Mouse (Mus musculus) spleen, adult 12 weeks (tissue): ENCODE measurements around the gene Ccnd3.

ENCODE experiments used
- DNase-seq: peaks from one replicate; pipeline ENCODE4 v3.0.0; 2022; ENCODE audit warnings: low spot score

Ccnd3 gene

GRCm38 (mm10) chr17:47551049-47551448 lies 46.2 kb downstream of the Ccnd3 start:
- DNase-seq = no peak

- no peak for DNase-seq
Observed at GRCm38 (mm10) chr17:47552994-47553393, 48.1 kb downstream of the Ccnd3 start.

GRCm38 (mm10) chr17:47554621-47555020 lies 49.8 kb downstream of the Ccnd3 start:
- DNase-seq = no peak

GRCm38 (mm10) chr17:47557179-47557578 lies 52.3 kb downstream of the Ccnd3 start:
- DNase-seq = no peak

GRCm38 (mm10) chr17:47559726-47560125 lies 54.9 kb downstream of the Ccnd3 start:
- no peak for DNase-seq

- no peak for DNase-seq
Observed at GRCm38 (mm10) chr17:47562875-47563274, 58.0 kb downstream of the Ccnd3 start.

- DNase-seq = no peak
Observed at GRCm38 (mm10) chr17:47564612-47565011, 59.8 kb downstream of the Ccnd3 start.

- DNase-seq = no peak
Observed at GRCm38 (mm10) chr17:47566133-47566532, 61.3 kb downstream of the Ccnd3 start.

GRCm38 (mm10) chr17:47567271-47567670 lies 62.4 kb downstream of the Ccnd3 start:
- no peak for DNase-seq

- DNase-seq = no peak
Observed at GRCm38 (mm10) chr17:47568389-47568788, 63.5 kb downstream of the Ccnd3 start.

- no peak for DNase-seq
Observed at GRCm38 (mm10) chr17:47568951-47569527, 64.2 kb downstream of the Ccnd3 start.

- no peak for DNase-seq
Observed at GRCm38 (mm10) chr17:47571621-47572020, 66.8 kb downstream of the Ccnd3 start.

- DNase-seq = no peak
Observed at GRCm38 (mm10) chr17:47572436-47572835, 67.6 kb downstream of the Ccnd3 start.

- no peak for DNase-seq
Observed at GRCm38 (mm10) chr17:47574028-47574427, 69.2 kb downstream of the Ccnd3 start.

GRCm38 (mm10) chr17:47574830-47575229 lies 70.0 kb downstream of the Ccnd3 start:
- no peak for DNase-seq

- no peak for DNase-seq
Observed at GRCm38 (mm10) chr17:47578655-47579054, 73.8 kb downstream of the Ccnd3 start.

GRCm38 (mm10) chr17:47580962-47581361 lies 76.1 kb downstream of the Ccnd3 start:
- DNase-seq = no peak

GRCm38 (mm10) chr17:47588517-47588916 lies 83.7 kb downstream of the Ccnd3 start:
- DNase-seq = no peak

GRCm38 (mm10) chr17:47591073-47591472 lies 86.2 kb downstream of the Ccnd3 start:
- no peak for DNase-seq

GRCm38 (mm10) chr17:47593215-47593853 lies 88.5 kb downstream of the Ccnd3 start:
- peak; percentile 92 for DNase-seq

GRCm38 (mm10) chr17:47593854-47594182 lies 89.0 kb downstream of the Ccnd3 start:
- no peak for DNase-seq

- no peak for DNase-seq
Observed at GRCm38 (mm10) chr17:47594183-47594968, 89.5 kb downstream of the Ccnd3 start.

GRCm38 (mm10) chr17:47594969-47595247 lies 90.1 kb downstream of the Ccnd3 start:
- DNase-seq = no peak
